Mouse (Mus musculus): ENCODE results near the gene Parp4. TPM values are rescaled to one million over a fixed set of nuclear protein-coding genes. Genes with fewer than 3 reads are reported as not detected.

The Parp4 gene
- total RNA-seq, 2 experiments from 2014 or later, result 2.7 to 3.8 TPM

DNA sequence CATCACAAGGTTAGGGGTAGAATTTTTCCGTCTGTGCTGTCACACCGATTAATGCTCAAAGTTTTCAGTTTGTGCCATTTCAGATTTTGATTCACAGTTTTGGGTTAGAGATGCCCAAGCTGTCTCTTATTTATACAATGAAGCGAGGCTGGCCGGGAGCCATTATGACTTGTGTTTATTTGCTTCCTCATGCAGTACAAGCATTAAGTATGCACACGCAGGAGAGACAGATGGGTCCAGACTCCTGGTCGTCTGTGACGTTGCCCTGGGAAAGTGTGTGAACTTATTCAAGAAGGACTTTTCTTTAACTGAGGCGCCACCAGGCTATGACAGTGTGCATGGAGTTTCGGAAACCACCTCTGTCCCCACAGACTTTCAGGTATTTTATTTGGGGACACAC lies 26.6 kb downstream of the Parp4 start:
- intact Hi-C loops (cut with DNase I), result no loop called here
- DNase-seq (ENCODE audit: low spot score in 2 of 2), result no peak

- DNase-seq (ENCODE audit: low spot score in 2 of 2), result no peak
- intact Hi-C loops (cut with DNase I), result no loop called here
Measured at GRCm38 (mm10) chr14:56604438-56604837, 29.0 kb downstream of the Parp4 start.

GRCm38 (mm10) chr14:56605136-56605535 lies 29.7 kb downstream of the Parp4 start:
- no peak for DNase-seq (ENCODE audit: low spot score in 2 of 2)
- intact Hi-C loops (cut with DNase I), result no loop called here

DNA sequence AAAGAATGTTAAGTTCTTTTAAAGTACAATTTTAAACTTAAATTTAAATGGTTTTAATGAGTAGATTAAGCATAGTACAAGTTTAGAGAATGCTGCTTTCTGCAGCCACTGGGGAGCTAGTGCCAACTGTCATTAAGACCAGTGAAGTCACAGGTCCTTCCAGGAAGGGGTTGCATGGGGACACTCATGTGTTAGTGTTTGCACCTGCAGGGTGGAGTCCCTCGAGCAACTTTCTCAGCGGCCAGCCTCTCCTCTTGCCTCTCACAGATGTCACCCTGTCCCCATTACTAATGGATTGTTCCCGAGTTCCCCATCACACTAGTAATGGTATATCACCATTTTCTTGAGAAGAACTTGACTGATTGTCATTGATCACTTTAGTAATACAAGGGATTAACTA lies 37.8 kb downstream of the Parp4 start:
- intact Hi-C loops (cut with DNase I), result no loop called here
- DNase-seq (ENCODE audit: low spot score in 2 of 2), result no peak

DNA sequence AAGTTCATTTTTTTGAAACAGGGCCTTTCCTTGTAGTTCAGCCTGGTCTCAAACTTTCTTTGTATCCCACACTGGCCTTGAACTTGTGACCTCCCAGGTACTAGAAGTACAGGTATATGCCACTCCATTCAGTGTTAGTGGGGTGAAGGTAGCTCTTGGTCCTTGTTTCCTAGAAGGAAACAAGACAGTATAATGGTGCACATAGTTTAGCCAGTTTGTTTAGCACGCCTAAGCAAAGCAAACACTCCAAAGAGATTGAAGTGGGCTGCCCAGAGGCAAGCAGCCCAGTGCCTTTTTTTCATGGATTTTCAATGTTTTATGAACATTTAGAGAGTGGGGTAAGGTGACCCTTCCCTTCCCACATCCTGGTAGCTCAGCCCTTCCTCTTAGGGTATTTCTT lies 42.1 kb downstream of the Parp4 start:
- intact Hi-C loops (cut with DNase I), result no loop called here
- no peak for DNase-seq (ENCODE audit: low spot score in 2 of 2)

- DNase-seq (ENCODE audit: low spot score in 2 of 2), result no peak
- intact Hi-C loops (cut with DNase I), result no loop called here
Measured at GRCm38 (mm10) chr14:56620425-56620824, 45.0 kb downstream of the Parp4 start.

DNA sequence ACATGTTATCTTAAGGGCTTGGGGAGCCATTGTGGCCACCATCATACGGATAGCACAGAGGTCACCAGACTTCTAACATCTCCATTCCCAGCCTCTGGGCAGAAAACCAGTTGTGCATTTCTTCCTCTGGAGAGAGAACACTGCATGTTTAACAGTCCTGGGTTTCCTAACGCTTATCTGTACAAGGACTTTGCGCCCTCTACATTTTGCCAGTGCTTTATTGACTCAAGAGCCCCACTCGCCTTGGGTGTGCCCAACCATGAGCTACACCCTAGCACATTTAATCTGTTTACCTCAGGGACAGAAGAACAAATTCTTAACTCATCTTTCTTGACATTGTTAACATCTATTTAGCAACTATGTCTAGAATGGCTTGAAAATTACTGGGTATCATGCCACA lies 50.8 kb downstream of the Parp4 start:
- no peak for DNase-seq (ENCODE audit: low spot score in 2 of 2)
- intact Hi-C loops (cut with DNase I), result no loop called here

- DNase-seq (ENCODE audit: low spot score in 2 of 2), result peak; percentile 45 to 61
- intact Hi-C loops (cut with DNase I), result no loop called here
Measured at GRCm38 (mm10) chr14:56628336-56628735, 52.9 kb downstream of the Parp4 start.

GRCm38 (mm10) chr14:56631109-56631508 lies 55.7 kb downstream of the Parp4 start:
- intact Hi-C loops (cut with DNase I), result no loop called here

GRCm38 (mm10) chr14:56647206-56647605 lies 71.8 kb downstream of the Parp4 start:
- no peak for DNase-seq (ENCODE audit: low spot score in 2 of 2)
- intact Hi-C loops (cut with DNase I), result no loop called here

More at GRCm38 (mm10) chr14:56631109-56631508, 55.7 kb downstream of the Parp4 start:
- DNase-seq (ENCODE audit: low spot score in 2 of 2), result no peak

GRCm38 (mm10) chr14:56649448-56649847 lies 74.0 kb downstream of the Parp4 start:
- intact Hi-C loops (cut with DNase I), result no loop called here

DNA sequence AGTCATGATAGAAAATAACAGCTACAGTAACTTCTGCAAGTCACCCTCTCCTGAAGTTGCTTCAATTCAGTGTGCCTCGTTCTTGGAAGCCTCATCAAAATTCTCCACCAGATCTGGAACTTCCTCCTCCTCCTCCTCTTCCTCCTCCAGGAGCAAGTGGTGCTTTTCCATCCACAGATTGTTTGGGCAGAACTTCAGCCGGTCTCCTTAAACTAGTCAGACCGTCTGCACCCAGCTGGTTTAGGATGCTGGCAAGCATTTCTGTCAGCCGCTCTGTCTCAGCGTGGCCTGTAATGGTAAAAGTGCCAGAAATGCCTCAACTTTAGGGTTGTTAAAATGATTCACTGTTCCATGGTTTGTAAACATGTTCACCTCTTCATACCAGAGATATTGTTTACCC lies 90.2 kb downstream of the Parp4 start:
- DNase-seq (ENCODE audit: low spot score in 2 of 2), result no peak
- intact Hi-C loops (cut with DNase I), result loop anchor here (5.0 kb wide), 2 partner anchors 88 to 112 kb away; partner anchors contain the start of genes Cenpj, Parp4 and Pspc1

More at GRCm38 (mm10) chr14:56649448-56649847, 74.0 kb downstream of the Parp4 start:
- no peak for DNase-seq (ENCODE audit: low spot score in 2 of 2)

DNA sequence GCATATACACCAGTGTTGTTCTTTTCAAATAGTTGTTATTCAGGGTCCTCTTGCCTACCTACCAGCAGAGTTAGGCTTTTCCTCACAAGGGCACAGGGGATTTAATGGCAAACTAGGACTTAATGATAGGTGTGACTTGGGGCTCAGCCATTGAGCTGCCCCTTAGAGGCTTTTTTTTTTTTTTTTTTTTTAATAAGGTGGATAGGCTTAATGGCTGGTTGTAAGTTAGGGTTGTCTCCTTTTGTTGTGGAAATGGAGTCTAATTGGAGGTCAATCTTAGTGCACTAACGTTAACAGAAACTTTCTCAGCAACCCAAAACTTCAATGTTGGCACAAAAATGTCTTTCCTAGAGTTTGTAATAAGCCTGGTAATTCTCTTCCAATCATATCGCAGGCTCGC lies 91.5 kb downstream of the Parp4 start:
- intact Hi-C loops (cut with DNase I), result loop anchor here (5.0 kb wide), 2 partner anchors 90 to 110 kb away; partner anchors contain the start of genes Cenpj, Parp4 and Pspc1
- no peak for DNase-seq (ENCODE audit: low spot score in 2 of 2)

- intact Hi-C loops (cut with DNase I), result loop anchor here (5.0 kb wide), 2 partner anchors 91 to 109 kb away; partner anchors contain the start of genes Cenpj, Parp4 and Pspc1
Measured at GRCm38 (mm10) chr14:56667969-56668802, 92.8 kb downstream of the Parp4 start, which contains the start of gene Mphosph8. Mphosph8 (plus strand) TSS chr14:56668248.

DNA sequence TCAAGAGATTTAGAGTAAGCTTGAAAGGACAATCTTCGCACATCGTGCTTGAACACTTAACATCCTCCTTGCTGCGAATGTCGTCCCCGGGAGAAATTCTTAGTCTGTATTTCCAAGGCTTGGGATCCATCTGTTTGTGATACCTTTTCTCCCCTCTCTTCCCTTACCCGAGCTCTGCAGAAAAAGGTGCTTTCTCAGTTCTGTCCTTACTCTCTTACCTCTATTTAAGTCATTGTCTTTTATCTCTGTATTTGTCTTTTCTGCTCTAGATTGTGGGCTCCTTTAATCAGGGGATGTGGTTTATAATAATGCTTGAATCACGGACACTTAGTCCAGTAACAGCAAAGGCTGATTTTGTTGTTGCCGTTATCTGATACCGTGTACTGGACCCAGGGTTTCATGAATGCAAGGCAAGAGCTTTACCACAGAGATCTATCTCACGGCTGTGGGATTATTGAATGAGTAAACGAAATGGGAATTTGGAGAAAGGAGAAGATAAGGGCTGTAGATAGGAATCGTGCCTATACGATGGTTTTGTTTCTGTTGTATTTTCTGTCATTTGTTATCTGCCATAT lies 93.7 kb downstream of the Parp4 start:
- intact Hi-C loops (cut with DNase I), result loop anchor here (5.0 kb wide), 2 partner anchors 92 to 108 kb away; partner anchors contain the start of genes Cenpj, Parp4 and Pspc1
- DNase-seq (ENCODE audit: low spot score in 2 of 2), result no peak

More at GRCm38 (mm10) chr14:56667969-56668802, 92.8 kb downstream of the Parp4 start, which contains the start of gene Mphosph8:
- DNase-seq (ENCODE audit: low spot score in 2 of 2), result peak; percentile 99 to 100

DNA sequence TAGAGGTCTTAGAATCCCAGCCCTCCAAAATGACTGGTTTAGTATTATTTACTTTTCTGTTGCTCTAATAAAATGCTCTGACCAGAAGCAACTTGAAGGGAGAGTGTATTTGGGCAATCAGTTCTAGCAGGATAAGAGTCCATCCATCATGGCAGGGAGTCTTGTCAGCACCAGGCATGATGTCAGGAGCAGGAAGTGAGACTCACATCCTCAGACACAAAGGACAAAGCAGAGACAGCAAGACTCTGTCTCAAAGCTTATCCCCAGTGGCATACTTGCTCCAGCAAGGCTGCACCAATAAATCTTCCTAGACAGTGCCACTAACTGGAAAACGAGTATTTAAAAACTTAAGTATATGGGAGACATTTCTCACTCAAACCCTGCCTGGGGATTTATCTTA lies 110.0 kb downstream of the Parp4 start:
- intact Hi-C loops (cut with DNase I), result no loop called here
- no peak for DNase-seq (ENCODE audit: low spot score in 2 of 2)

GRCm38 (mm10) chr14:56689116-56689515 lies 113.7 kb downstream of the Parp4 start:
- intact Hi-C loops (cut with DNase I), result no loop called here
- DNase-seq (ENCODE audit: low spot score in 2 of 2), result no peak

DNA sequence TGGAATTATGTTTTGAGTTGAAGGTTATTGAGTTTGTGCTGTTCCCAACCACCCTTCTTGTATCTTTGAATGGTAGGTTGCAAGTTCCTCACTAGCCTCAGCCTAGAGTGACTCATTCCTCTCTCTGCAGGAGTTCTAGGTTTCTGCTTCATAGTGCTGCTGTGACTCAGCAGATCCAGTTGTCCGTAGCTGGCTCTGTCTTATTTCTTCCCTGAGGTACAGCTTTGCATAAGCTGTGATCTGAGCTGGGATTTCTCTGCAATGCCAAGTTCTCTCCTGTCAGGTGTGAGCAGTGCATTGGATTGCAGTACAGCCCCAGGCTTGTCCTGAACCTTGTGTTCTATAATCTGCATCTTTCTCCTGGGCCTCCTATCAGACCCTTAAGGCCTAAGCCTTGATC lies 114.3 kb downstream of the Parp4 start:
- DNase-seq (ENCODE audit: low spot score in 2 of 2), result no peak
- intact Hi-C loops (cut with DNase I), result no loop called here

DNA sequence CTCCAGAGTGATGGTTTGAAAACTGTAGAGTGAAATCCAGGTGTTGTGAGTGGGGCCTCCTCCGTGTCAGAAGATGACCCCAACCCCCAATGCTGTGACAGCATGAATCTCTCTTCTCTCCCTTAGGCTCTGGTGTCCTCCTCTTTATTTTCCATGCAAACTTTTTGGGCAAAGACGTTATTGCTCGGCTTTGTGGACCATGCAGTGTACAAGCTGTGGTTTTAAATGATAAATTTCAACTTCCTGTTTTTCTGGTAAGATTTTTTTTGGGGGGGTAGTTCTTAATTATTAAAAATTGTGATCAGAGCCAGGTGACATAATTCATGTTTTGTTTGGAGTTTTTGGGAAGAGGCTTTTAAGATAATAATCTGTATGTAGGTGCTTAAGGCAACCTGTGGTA lies 120.1 kb downstream of the Parp4 start:
- intact Hi-C loops (cut with DNase I), result no loop called here
- no peak for DNase-seq (ENCODE audit: low spot score in 2 of 2)

- no peak for DNase-seq (ENCODE audit: low spot score in 2 of 2)
Measured at GRCm38 (mm10) chr14:56697836-56698235, 122.4 kb downstream of the Parp4 start.

More at GRCm38 (mm10) chr14:56697836-56698235, 122.4 kb downstream of the Parp4 start:
- intact Hi-C loops (cut with DNase I), result no loop called here

Data from left cerebral cortex, postnatal 14 days (tissue).